Mouse (Mus musculus): ENCODE data around the gene Plscr4.

The Plscr4 gene

DNA sequence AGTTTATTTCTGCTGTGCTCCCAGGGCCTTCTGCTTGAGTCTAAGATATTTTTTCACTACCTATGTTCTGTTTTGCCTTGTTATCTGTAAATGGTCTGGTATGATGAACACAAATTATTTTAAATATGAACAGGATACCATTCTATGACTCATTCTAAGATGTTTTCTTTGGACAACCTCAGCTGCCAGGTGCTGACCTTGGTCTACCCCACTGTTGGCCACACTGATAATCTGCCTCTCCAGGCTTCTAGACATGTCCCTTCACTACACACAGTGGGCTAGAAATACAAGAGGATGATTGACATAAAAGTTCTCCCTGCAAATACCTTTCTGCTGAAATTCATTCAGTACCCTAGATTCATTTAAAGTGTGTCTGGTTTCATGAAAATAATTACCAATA lies 54.5 kb downstream of the Plscr4 start:
- no peak for DNase-seq (ENCODE audit: low spot score)

DNA sequence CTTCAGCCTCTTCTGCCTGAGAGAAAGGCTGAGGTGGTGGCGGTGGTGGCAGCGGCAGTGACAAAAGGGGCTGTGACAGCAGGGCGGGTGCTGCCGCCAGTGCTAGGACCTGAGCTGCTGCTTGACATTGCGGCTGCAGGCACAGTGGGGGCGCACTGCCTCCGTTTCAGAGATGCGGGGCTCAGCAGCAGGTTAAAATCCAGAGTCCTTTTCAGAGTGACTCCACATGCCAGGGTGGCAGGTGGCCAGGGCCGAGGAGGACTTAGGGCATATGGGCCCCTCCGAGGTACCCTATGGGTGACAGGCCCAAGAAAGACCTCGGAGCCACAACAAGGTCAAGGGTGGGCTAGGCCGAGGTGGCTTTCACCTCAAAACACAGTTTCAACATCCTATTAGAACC lies 59.9 kb downstream of the Plscr4 start:
- DNase-seq (ENCODE audit: low spot score): no peak

DNA sequence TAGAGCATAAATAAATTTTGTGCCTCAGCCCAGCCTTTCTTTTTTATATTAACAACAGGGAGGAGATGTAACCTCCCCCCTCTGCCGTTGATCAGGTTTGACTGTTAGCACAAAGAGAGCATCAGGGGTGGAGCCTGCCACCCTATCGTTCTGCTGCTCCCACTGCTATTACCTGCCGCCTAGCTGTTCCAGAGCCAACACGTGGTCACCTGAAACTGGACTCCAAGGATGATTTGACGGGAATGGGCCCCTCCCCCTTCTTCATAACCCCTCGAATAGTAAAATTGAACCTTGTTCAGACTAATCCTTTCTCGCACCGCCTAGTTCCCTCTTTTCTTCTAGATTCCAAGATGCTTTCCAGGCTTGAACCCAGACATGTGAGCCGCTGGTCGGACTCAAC lies 63.6 kb downstream of the Plscr4 start:
- DNase-seq (ENCODE audit: low spot score): no peak

DNA sequence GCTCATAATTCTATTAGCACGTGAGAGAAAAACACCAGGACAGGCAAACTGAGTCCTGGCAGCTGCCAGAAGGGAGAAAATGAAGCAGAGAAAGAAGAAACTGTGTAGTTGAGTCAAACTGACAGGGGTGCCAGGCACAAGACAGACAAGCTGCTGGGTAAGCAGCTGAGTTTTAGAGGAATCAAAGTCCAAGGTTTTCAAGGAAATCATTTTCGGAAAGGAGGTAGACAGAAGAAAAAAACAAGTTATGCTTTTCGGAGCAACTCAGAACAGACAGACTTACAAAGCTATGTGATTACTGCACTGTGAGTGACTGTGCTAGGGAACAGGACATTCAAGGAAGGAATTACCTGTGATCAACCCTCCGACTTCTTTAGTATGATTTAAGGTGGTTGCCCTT lies 67.3 kb downstream of the Plscr4 start:
- DNase-seq (ENCODE audit: low spot score): no peak

DNA sequence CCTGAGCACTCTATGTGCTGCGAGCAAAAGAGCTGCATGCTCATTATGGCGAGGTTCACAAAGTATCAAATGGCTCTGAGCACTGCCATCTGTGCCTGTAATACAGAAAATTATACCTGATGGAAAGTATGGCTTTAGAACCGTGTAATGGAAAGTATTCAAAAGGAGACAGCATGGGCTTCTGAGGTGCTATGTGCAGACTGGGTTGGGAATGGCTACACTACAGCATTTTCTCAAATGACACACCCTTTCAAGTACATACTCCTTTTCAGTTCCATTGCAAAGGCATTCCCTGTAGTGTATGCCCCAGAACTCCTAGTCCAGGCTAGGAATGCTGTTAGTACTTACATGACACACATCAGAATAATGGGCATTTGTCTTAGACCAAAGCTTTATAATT lies 72.9 kb downstream of the Plscr4 start:
- no peak for DNase-seq (ENCODE audit: low spot score)

DNA sequence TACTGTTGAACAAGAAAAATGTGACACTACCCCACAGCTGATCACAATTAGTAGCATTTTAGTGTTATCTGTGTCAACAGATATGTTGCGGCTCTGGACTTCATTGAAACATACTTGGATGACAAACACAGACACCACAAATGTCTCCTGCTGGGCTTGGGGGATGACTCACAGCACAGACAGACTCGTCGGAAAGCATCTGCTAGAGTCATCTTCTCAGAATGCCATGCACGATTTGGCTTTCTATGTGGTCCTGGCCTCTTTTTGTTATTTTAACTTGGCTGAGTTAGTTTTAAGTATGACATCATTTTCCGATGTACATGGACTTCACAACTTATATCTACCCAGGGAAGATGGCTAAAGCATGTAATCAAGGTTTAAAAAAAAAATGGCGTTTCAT lies 80.6 kb downstream of the Plscr4 start:
- no peak for DNase-seq (ENCODE audit: low spot score)

DNA sequence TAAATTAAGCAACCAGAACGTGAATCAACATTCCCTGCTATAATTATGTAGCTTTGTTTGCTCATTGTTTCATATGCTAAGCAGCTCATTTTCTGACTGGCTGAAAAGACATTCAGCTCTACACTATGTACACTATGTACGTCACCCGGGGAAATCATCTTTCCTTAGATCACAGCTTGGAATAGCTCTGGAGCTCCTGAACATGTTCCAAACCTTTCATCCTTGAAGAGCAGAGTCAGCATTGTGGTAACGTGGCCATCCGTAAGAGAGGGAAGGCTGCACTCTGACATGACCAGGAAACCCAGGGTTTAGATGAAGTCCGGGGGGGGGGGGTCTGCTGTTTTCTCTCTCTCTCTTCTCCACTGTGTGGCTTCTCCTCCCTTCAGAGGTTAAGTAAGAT lies 81.0 kb downstream of the Plscr4 start:
- DNase-seq (ENCODE audit: low spot score): no peak

Measured in urinary bladder, postnatal 10 days (tissue).